Mouse (Mus musculus) embryonic stem cell, embryonic (primary cell): ENCODE data around the gene Klf11.

Experiments used
- CTCF ChIA-PET, 4 experiments: fragments of 300-600 bp in 2 of 4; fragments of 350-600 bp in 2 of 4; sonication (Branson Sonifier 250); formaldehyde crosslinking; loops; one replicate each; lab custom pipeline; 2022; ENCODE audit warnings: inconsistent platforms in 2 of 4; lab: Charles Lee
- POLR2A ChIA-PET, 4 experiments: fragments of 300-600 bp in 2 of 4; fragments of 350-600 bp in 2 of 4; sonication (Branson Sonifier 250); formaldehyde crosslinking; loops; one replicate each; lab custom pipeline; 2022; ENCODE audit warnings: antibody characterized with exemption in 4 of 4, inconsistent platforms in 1 of 4; lab: Charles Lee

Klf11 gene

GRCm38 (mm10) chr12:24682563-24682962 is 31.5 kb downstream of the Klf11 start:
- CTCF ChIA-PET, result no interaction called here
- POLR2A ChIA-PET, result interaction anchor here in 1 of 4 experiments (0.7 to 1.2 kb wide), 2 partner anchors 26 to 30 kb away, joined by 3 to 4 read pairs; no protein-coding TSS in a partner anchor

- POLR2A ChIA-PET, result interaction anchor here in 3 of 4 experiments (0.7 to 2.3 kb wide), 5 partner anchors 8 to 39 kb away, joined by 3 to 8 read pairs (median 4); partner anchors contain the start of gene Klf11 (in 1 of the 3)
- CTCF ChIA-PET, result interaction anchor here in 2 of 4 experiments (0.6 to 1.1 kb wide), 3 partner anchors 13 to 83 kb away, joined by 4 read pairs; no protein-coding TSS in a partner anchor
Measured at GRCm38 (mm10) chr12:24683461-24683860, 32.4 kb downstream of the Klf11 start.

DNA sequence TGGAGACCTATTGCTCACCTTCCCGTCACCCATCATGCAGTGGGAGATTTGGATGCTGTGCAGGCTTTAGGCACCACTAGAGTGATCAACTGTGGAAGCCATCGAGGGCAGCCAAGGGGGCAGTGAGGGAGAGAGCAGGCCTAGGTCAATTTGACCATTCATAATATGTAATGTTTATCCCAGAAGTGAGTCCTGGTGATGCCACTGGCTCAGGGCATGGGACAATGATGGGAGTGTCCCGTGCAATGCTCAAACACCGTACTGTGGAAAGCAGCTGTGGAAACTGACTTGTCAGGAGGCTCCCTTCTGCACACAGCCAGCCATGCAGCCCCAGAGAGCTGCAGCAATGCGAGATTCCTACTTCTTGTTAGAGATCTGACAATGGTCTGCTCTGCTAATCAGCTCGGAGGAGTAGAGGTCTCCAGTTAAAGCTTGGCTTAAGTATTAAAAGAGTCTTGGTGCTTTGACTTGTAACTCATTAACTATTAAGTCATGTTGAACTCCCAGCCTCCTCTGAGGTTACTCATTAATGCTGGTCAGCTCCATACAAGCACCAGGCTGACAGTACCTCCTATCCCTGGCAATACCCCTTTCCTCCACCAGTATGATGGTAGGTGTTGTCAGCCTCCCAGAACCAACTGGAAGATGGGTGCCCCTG is 35.1 kb downstream of the Klf11 start:
- POLR2A ChIA-PET, result interaction anchor here in 2 of 4 experiments (1.7 to 2.3 kb wide), 3 partner anchors 11 to 35 kb away, joined by 3 to 8 read pairs (median 5); partner anchors contain the start of gene Klf11 (in 1 of the 2)
- CTCF ChIA-PET, result interaction anchor here in 2 of 4 experiments (1.7 to 5.4 kb wide), 4 partner anchors 11 to 85 kb away, joined by 4 to 45 read pairs (median 12); no protein-coding TSS in a partner anchor

- ChIA-PET POLR2A (interaction anchor here in 3 of 4 experiments (0.8 to 1.7 kb wide), 5 partner anchors 10 to 150 kb away, joined by 3 to 5 read pairs (median 3); no protein-coding TSS in a partner anchor), CTCF (interaction anchor here (0.7 to 5.4 kb wide), 8 partner anchors 10 to 86 kb away, joined by 3 to 45 read pairs (median 8); no protein-coding TSS in a partner anchor)
Measured at GRCm38 (mm10) chr12:24686696-24687346, 35.7 kb downstream of the Klf11 start.

- CTCF ChIA-PET, result interaction anchor here in 2 of 4 experiments (0.6 to 5.4 kb wide), 6 partner anchors 8 to 264 kb away, joined by 3 to 45 read pairs (median 4); no protein-coding TSS in a partner anchor
- POLR2A ChIA-PET, result interaction anchor here in 2 of 4 experiments (1.0 to 2.2 kb wide), 4 partner anchors 9 to 38 kb away, joined by 3 to 10 read pairs (median 4); partner anchors contain the start of gene Cys1 (in 1 of the 2)
Measured at GRCm38 (mm10) chr12:24690351-24690750, 39.3 kb downstream of the Klf11 start.

DNA sequence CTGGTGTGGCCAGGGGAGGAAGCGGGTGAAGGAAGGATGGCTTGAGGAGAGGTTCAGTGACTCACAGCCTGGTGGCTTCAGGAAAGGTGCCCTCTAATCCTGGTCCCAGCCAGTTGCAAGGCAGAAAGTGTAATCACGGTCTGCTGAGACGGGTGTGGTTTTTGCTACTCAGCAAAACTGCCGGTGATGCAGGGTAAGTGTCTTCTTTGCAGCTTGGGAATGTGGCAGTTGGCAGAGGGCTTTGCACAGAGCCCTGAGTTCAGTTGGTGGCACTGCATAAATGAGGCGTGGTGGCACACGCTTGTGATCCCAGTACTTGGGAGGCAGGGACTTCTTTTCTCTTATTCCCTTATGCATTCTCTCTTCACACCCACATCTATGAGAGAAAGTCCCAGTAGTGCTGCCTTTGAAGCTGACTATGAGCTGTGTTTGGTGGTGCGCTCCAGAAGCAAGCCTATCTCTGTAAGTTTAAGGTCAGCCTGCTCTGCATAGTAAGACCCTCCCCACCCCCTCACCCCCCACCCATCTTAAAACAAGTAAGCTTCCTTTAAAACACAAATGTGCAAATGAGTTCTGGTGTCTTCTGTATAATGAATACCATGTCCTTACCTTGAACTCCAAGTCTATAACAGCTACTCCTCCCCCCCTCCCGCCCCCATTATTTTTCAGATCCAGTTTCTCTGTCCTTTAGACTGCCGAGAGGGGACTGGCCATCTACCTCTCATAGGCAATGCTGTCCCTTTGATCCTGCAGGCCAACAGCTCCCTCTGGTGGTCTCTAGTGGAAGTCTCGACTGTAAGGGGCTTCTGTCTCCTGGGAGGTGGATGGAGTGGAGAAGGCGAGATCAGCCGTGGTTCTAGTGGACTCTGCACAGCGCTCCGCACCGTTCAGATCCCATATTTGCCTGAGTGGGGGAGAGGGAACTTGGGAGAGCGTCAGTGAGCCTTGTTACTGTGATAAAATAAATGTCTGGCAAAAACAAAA is 45.7 kb downstream of the Klf11 start:
- CTCF ChIA-PET, result interaction anchor here (0.5 to 4.5 kb wide), 72 partner anchors 8 to 1614 kb away, joined by 3 to 45 read pairs (median 5); partner anchors contain the start of genes Rrm2 (in 3 of the 4), Cys1 (in 1 of the 4), Grhl1 (in 1 of the 4) and Klf11 (in 1 of the 4)
- POLR2A ChIA-PET, result interaction anchor here in 3 of 4 experiments (0.6 to 4.2 kb wide), 19 partner anchors 8 to 230 kb away, joined by 3 to 39 read pairs (median 5); partner anchors contain the start of genes Rrm2 (in 3 of the 3) and Klf11 (in 1 of the 3)

- ChIA-PET POLR2A (interaction anchor here in 3 of 4 experiments (0.6 to 4.2 kb wide), 18 partner anchors 10 to 230 kb away, joined by 3 to 39 read pairs (median 5); partner anchors contain the start of genes Rrm2 (in 3 of the 3) and Klf11 (in 1 of the 3)), CTCF (interaction anchor here (0.5 to 4.5 kb wide), 60 partner anchors 8 to 362 kb away, joined by 3 to 45 read pairs (median 5); partner anchors contain the start of genes Rrm2 (in 3 of the 4), Grhl1 (in 1 of the 4) and Klf11 (in 1 of the 4))
Measured at GRCm38 (mm10) chr12:24697484-24698204, 46.6 kb downstream of the Klf11 start.

DNA sequence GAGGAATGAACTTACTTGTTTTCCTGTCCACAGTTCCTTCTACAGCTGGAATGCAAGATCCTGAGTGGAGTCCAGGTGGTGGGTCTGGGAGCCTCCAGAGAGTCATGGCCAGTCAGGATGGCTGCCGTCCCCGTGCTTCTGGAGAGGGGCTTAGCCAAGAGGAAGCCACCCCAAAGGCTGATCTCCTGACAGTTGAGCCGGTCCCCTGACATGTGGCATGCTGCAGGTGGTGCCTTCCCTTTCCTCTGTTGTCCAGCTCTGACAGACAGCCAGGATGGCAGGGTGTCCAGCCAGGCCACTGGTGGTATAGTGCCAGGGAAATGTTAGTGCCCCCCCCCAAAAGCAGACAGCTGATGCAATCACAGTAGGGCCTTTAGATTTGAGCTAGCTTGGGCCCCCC is 47.4 kb downstream of the Klf11 start:
- ChIA-PET POLR2A (interaction anchor here in 2 of 4 experiments (0.9 to 4.2 kb wide), 10 partner anchors 10 to 126 kb away, joined by 3 to 39 read pairs (median 4); partner anchors contain the start of genes Klf11 (in 2 of the 2), Rrm2 (in 2 of the 2) and Grhl1 (in 1 of the 2)), CTCF (interaction anchor here in 3 of 4 experiments (0.7 to 4.5 kb wide), 9 partner anchors 10 to 643 kb away, joined by 3 to 45 read pairs (median 7); partner anchors contain the start of gene Rrm2 (in 2 of the 3))

DNA sequence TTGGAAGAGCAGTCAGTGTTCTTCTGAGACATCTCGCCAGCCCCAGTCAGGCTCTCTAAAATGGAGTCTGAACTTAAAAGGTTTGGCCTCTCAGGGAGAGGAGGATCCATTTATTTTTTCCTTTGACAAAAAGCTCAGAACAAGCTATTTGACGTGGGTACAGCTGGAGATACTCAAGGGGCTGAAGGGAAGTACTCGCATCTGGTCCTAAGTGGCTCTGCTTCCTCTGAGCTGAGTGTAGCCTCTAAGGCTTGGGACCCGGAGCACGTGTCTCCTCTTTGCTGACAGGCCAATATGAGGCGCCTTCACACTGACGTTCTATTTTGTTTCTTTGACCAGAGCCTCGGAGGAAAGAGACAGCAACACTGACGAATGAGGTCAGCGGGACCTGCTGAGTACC is 48.5 kb downstream of the Klf11 start:
- POLR2A ChIA-PET, result interaction anchor here in 2 of 4 experiments (1.2 to 4.2 kb wide), 5 partner anchors 9 to 98 kb away, joined by 3 to 39 read pairs (median 6); partner anchors contain the start of gene Rrm2 (in 2 of the 2)
- CTCF ChIA-PET, result interaction anchor here in 2 of 4 experiments (1.0 to 4.5 kb wide), 7 partner anchors 9 to 228 kb away, joined by 3 to 45 read pairs (median 7); partner anchors contain the start of gene Rrm2 (in 1 of the 2)

GRCm38 (mm10) chr12:24701621-24702020 is 50.5 kb downstream of the Klf11 start:
- ChIA-PET CTCF (interaction anchor here in 1 of 4 experiments (0.7 kb wide), 1 partner anchor 21 kb away, joined by 4 read pairs; no protein-coding TSS in a partner anchor), POLR2A (interaction anchor here in 1 of 4 experiments (0.7 kb wide), 1 partner anchor 8 kb away, joined by 3 read pairs; no protein-coding TSS in a partner anchor)

- CTCF ChIA-PET, result interaction anchor here in 2 of 4 experiments (0.7 to 1.3 kb wide), 3 partner anchors 102 to 232 kb away, joined by 3 to 4 read pairs (median 4); no protein-coding TSS in a partner anchor
- POLR2A ChIA-PET, result no interaction called here
Measured at GRCm38 (mm10) chr12:24703013-24703412, 51.9 kb downstream of the Klf11 start.

DNA sequence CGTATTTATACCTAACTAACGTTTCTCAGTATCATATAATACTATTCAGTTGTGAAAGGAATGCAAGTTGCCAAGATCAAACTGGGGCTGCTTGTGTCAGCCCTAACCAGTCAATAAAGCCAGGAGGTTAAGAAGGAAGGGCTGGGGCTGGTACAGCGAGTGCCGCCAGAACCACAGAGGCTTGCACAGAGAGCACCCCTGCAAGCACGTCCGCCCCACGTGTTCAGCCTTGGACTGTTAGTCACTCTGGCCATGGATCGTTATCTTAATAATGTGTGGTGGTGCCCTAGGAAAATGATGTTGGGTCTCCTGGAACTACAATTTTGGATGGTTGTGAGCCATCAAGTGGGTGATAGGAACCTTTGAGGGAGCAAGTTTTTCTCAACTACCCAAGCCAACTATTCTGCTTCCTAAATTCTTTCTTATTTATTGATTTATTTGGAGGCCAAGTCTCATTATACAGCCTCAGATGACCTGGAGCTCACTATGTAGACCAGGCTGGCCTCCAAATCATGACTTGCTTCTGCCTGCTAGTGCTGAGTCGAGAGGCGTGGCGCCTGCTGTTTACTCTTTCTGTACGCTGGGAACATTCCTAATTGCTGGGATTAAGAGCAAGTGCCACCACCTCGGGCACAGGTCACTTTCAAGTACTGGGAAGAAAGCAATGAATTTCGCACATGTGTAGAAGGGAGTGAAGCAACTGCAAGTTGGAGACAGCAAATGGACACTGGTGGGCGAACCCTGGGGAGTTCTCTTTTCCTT is 54.6 kb downstream of the Klf11 start:
- ChIA-PET CTCF (interaction anchor here in 3 of 4 experiments (0.6 to 1.5 kb wide), 8 partner anchors 9 to 235 kb away, joined by 3 to 6 read pairs (median 4); no protein-coding TSS in a partner anchor), POLR2A (interaction anchor here in 3 of 4 experiments (0.6 to 7.9 kb wide), 11 partner anchors 8 to 402 kb away, joined by 3 to 65 read pairs (median 6); partner anchors contain the start of genes Klf11 (in 1 of the 3) and Mboat2 (in 1 of the 3))

- ChIA-PET CTCF (interaction anchor here (0.7 to 3.8 kb wide), 17 partner anchors 10 to 418 kb away, joined by 3 to 32 read pairs (median 5); no protein-coding TSS in a partner anchor), POLR2A (interaction anchor here (0.6 to 7.9 kb wide), 55 partner anchors 9 to 393 kb away, joined by 3 to 65 read pairs (median 4); partner anchors contain the start of genes Klf11 (in 3 of the 4), Mboat2 (in 2 of the 4), Cys1 (in 1 of the 4) and Grhl1 (in 1 of the 4))
Measured at GRCm38 (mm10) chr12:24706764-24707479, 55.8 kb downstream of the Klf11 start.

- POLR2A ChIA-PET, result interaction anchor here (0.6 to 7.9 kb wide), 60 partner anchors 9 to 392 kb away, joined by 3 to 65 read pairs (median 4); partner anchors contain the start of genes Klf11 (in 3 of the 4), Grhl1 (in 2 of the 4), Mboat2 (in 2 of the 4) and Cys1 (in 1 of the 4)
- CTCF ChIA-PET, result interaction anchor here (0.5 to 3.8 kb wide), 25 partner anchors 8 to 417 kb away, joined by 3 to 32 read pairs (median 5); no protein-coding TSS in a partner anchor
Measured at GRCm38 (mm10) chr12:24707480-24707802, 56.4 kb downstream of the Klf11 start.
